Mouse (Mus musculus): Measurements from ENCODE around the gene Eif3k. TPM values are rescaled to one million over a fixed set of nuclear protein-coding genes. Genes with fewer than 3 reads are reported as not detected.

Gene Eif3k
- polyA plus RNA-seq, 1 experiment from 2014 or later: 306 TPM

DNA sequence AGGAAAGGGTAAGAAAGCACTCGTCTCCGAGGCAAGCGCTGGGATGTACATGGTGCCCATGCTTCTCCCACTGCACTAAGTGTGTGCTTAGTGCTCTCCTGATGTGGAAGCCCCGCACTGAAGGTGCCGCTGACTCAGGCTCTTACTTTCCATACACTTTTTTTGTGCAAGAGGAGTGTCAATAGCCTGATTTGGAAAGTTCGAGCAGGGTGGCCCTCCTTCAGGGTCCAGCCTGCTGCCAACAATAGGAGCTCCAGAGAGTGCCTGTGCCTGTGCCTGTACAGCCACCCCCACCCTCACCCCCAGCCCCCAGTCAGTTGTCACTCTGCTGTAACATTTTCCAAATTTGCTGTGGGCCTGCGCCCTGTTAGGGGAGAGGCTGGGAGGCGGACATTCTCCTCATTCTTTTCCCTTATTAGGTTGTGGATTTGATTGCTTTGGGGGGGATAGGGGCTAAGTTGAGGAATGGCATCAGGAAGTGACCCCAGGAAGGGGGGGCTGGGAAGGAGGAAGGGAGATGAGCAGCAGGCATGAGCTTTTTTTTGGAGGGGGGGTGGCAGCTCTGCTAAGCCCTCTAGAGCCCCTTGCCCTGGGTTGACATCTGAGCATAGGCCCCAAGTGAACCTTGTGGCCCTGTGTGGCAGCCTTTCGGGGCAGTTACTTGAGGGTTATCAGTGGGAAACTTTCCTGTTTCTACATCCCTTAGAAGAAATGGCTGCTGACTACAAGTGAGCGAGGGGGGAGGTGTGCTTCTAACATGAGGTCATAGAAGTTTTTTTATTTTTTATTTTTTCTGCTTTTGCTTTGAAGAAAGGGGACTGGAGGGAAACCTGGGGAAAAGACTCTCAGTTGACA is 36.0 kb downstream of the Eif3k start:
- H3K4me2 ChIP-seq: no peak overlapping the region
- ATAC-seq (ENCODE audit: low FRiP score): no peak
- WGBS: 44% methylated on average over 10 of the region's 10 CpGs
- 0 out of 2 replicates have a peak, but pooled peaks cover 2% of the 10 kb centered on the region for H3K36me3 ChIP-seq
- H3K4me1 ChIP-seq: peaks cover 31% of the 10 kb centered on the region
- no peak overlapping the region for H3K9ac ChIP-seq (replicated peaks)
- no peaks in the 10 kb centered on the region for H3K27me3 ChIP-seq (replicated peaks)
- no peaks in the 10 kb centered on the region for H3K9me3 ChIP-seq (replicated peaks)
- peak overlapping the region; percentile 58 for H3K27ac ChIP-seq (replicated peaks)
- H3K4me3 ChIP-seq (replicated peaks): no peak overlapping the region

DNA sequence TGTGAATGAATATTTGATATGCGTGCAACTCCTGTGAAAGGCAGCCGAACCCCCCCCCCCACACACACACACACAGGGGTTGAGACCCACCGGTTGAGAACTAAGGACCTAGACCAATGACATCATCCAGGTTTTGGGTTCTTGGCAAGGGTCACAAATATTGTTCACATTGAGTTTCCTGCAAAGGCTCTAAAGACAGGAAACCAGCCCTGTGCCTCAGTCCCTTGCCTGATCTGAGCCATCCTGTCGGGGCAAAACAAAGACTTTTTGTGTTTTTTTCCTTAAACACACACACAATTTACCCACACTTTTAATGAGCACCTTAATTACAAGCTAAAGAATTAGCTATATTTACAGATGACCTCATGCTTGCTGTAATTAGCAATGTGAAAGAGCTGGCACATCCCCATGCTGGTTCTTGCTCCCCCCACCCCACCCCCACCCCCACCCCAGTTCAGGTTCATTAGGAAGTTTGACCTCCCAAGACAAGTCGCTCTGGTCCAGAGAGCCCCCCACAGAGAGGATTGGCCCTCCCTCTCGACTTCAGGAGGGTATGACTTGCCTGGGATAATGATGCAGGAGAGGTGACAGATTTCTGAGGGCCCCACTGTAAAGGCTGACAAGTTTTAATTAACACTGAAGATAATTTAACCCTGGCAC is 36.8 kb downstream of the Eif3k start:
- no peak for ATAC-seq (ENCODE audit: low FRiP score)
- 43% methylated on average over 6 of the region's 6 CpGs for WGBS
- Histone ChIP-seq H3K9me3 (replicated peaks) (no peaks in the 10 kb centered on the region), H3K4me2 (no peak overlapping the region), H3K9ac (replicated peaks) (no peak overlapping the region), H3K27ac (replicated peaks) (peak overlapping the region; percentile 58), H3K36me3 (no peaks in the 10 kb centered on the region), H3K4me1 (peaks cover 31% of the 10 kb centered on the region), H3K27me3 (replicated peaks) (no peaks in the 10 kb centered on the region), H3K4me3 (replicated peaks) (no peak overlapping the region)

- no peaks in the 10 kb centered on the region for H3K27me3 ChIP-seq (replicated peaks)
- no peak overlapping the region for H3K9ac ChIP-seq (replicated peaks)
- H3K4me2 ChIP-seq: no peak overlapping the region
- H3K27ac ChIP-seq (replicated peaks): peak overlapping the region; percentile 67
- no peak for ATAC-seq (ENCODE audit: low FRiP score)
- 71% methylated on average over 5 of the region's 5 CpGs for WGBS
- no peaks in the 10 kb centered on the region for H3K9me3 ChIP-seq (replicated peaks)
- H3K36me3 ChIP-seq: no peaks in the 10 kb centered on the region
- peaks cover 35% of the 10 kb centered on the region for H3K4me1 ChIP-seq
- H3K4me3 ChIP-seq (replicated peaks): no peak overlapping the region
Measured at GRCm38 (mm10) chr7:28943451-28944180, 38.0 kb downstream of the Eif3k start.

DNA sequence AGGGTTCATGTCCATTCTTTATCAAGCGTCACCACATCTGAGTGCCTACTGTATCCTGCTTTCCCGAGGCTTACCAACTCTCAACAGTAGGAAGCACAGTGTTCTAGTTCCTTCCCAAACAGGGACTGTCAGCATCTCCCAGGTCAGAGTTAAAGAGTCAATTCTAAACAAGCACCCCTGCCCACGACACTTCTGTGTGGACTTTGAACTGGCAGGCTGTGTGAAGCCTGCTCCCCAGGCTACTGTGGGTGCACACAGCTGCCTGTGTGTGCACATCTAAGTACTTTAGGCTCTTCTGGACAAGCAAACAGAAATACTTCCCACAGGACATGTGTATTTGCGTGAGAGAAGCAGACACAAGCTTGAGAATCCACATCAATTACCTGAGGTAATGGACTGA is 40.1 kb downstream of the Eif3k start:
- WGBS: 84% methylated on average over 4 of the region's 4 CpGs
- peaks cover 41% of the 10 kb centered on the region for H3K4me1 ChIP-seq
- H3K27ac ChIP-seq (replicated peaks): peak overlapping the region; percentile 56; the same call in 1 of the 2 replicates
- H3K9ac ChIP-seq (replicated peaks): no peak overlapping the region
- no peak for ATAC-seq (ENCODE audit: low FRiP score)
- H3K4me2 ChIP-seq: no peak overlapping the region
- no peaks in the 10 kb centered on the region for H3K9me3 ChIP-seq (replicated peaks)
- H3K27me3 ChIP-seq (replicated peaks): no peaks in the 10 kb centered on the region
- H3K36me3 ChIP-seq: no peaks in the 10 kb centered on the region
- H3K4me3 ChIP-seq (replicated peaks): no peak overlapping the region

- no peak overlapping the region for H3K4me2 ChIP-seq
- H3K4me1 ChIP-seq: peaks cover 41% of the 10 kb centered on the region
- no peaks in the 10 kb centered on the region for H3K27me3 ChIP-seq (replicated peaks)
- WGBS: 84% methylated on average over 4 of the region's 4 CpGs
- no peak overlapping the region for H3K4me3 ChIP-seq (replicated peaks)
- no peak overlapping the region for H3K9ac ChIP-seq (replicated peaks)
- no peaks in the 10 kb centered on the region for H3K9me3 ChIP-seq (replicated peaks)
- peak overlapping the region; percentile 56; the same call in 1 of the 2 replicates for H3K27ac ChIP-seq (replicated peaks)
- H3K36me3 ChIP-seq: no peaks in the 10 kb centered on the region
- no peak for ATAC-seq (ENCODE audit: low FRiP score)
Measured at GRCm38 (mm10) chr7:28941129-28941528, 40.5 kb downstream of the Eif3k start.

GRCm38 (mm10) chr7:28939418-28940183 is 42.1 kb downstream of the Eif3k start:
- Histone ChIP-seq H3K27me3 (replicated peaks) (no peaks in the 10 kb centered on the region), H3K4me1 (peaks cover 30% of the 10 kb centered on the region), H3K27ac (replicated peaks) (peak overlapping the region; percentile 28; the same call in 1 of the 2 replicates), H3K4me3 (replicated peaks) (no peak overlapping the region), H3K36me3 (no peaks in the 10 kb centered on the region), H3K9me3 (replicated peaks) (no peaks in the 10 kb centered on the region), H3K9ac (replicated peaks) (no peak overlapping the region), H3K4me2 (no peak overlapping the region)
- 91% methylated on average over 7 of the region's 7 CpGs for WGBS
- ATAC-seq (ENCODE audit: low FRiP score): no peak

DNA sequence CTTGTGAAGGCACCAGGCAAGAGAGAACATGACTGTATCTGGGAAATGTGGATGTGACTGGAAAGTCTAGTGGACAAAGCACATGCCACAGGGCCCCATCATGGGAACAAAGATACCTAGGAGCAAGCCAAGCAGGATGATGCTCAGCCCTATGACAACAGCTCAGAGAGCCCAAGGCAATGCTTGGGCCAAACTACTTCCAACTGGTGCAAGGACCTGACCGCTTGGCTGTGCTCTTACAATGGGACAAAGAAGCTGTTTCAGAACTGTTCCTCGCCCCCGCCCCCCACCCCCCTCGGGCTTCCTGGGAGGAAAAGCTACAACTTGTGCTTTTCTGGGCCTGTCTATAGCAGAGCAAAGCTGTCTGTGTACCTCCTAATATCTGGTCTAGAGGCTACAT is 43.0 kb downstream of the Eif3k start:
- no peaks in the 10 kb centered on the region for H3K9me3 ChIP-seq (replicated peaks)
- no peak for ATAC-seq (ENCODE audit: low FRiP score)
- no peak overlapping the region for H3K4me2 ChIP-seq
- H3K36me3 ChIP-seq: no peaks in the 10 kb centered on the region
- H3K4me3 ChIP-seq (replicated peaks): no peak overlapping the region
- H3K9ac ChIP-seq (replicated peaks): no peak overlapping the region
- no peaks in the 10 kb centered on the region for H3K27me3 ChIP-seq (replicated peaks)
- H3K4me1 ChIP-seq: peaks cover 27% of the 10 kb centered on the region
- WGBS: 64% methylated on average over 4 of the region's 4 CpGs
- H3K27ac ChIP-seq (replicated peaks): peak overlapping the region; percentile 48; the same call in 1 of the 2 replicates

- 54% methylated on average over 4 of the region's 4 CpGs for WGBS
- H3K4me1 ChIP-seq: peaks cover 27% of the 10 kb centered on the region
- H3K9me3 ChIP-seq (replicated peaks): no peaks in the 10 kb centered on the region
- H3K27me3 ChIP-seq (replicated peaks): no peaks in the 10 kb centered on the region
- peak overlapping the region; percentile 43; the same call in 1 of the 2 replicates for H3K27ac ChIP-seq (replicated peaks)
- no peak overlapping the region for H3K9ac ChIP-seq (replicated peaks)
- H3K4me3 ChIP-seq (replicated peaks): no peak overlapping the region
- no peak overlapping the region for H3K4me2 ChIP-seq
- ATAC-seq (ENCODE audit: low FRiP score): no peak
- no peaks in the 10 kb centered on the region for H3K36me3 ChIP-seq
Measured at GRCm38 (mm10) chr7:28936787-28937186, 44.9 kb downstream of the Eif3k start.

DNA sequence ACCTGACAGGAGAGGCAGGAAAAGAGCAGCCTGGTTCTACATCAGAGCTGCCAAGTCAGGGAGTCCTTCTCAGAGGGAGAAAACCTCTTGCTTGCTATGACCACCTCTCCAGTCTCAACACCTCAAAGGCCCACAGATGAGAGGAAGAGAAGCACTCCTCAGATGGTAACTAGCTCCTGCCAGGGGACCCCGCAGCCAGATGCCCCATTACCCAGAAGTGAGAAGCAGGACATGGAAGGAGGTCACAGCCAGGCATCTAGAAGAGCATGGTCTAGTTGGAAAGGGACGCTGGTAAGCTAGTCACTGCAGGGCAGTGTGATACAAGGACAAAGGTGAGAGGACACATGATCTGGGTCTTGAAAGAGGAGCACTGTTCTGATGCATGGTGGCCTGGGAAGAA is 47.8 kb downstream of the Eif3k start:
- H3K27ac ChIP-seq (replicated peaks): no peak overlapping the region
- WGBS: 98% methylated on average over 2 of the region's 2 CpGs
- no peak overlapping the region for H3K9ac ChIP-seq (replicated peaks)
- H3K9me3 ChIP-seq (replicated peaks): no peaks in the 10 kb centered on the region
- no peaks in the 10 kb centered on the region for H3K36me3 ChIP-seq
- no peak overlapping the region for H3K4me2 ChIP-seq
- H3K27me3 ChIP-seq (replicated peaks): no peaks in the 10 kb centered on the region
- no peak overlapping the region for H3K4me3 ChIP-seq (replicated peaks)
- H3K4me1 ChIP-seq: peaks cover 35% of the 10 kb centered on the region
- ATAC-seq (ENCODE audit: low FRiP score): no peak

DNA sequence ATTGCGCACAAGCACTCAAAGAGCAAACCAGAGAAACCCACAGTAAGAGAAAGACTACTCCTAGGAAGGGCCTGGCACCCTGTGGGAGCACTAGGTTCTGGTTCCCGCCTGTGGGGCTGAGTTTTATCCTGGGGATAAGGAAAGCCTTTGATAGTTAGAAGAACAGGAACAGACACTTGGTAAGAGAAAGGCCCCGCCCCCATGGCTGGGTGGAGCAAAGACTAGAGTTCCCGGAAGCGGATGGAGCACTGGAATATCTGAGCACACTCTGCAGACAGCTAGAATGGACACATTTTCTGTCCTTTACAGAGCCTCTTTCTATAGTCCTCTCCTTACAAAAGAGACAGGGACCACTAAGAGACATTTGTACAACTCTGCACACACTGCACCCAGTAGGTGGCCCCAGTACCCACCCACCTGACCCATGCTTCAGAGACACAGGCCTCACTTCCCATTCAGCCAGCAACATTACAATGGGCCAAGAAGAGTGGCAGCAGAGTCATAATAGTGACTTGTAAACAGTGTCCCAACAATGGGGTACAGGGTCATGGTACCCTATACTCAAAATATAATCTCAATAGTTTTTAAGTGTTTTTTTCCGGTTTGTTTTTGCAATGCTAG is 49.1 kb downstream of the Eif3k start:
- no peak overlapping the region for H3K27ac ChIP-seq (replicated peaks)
- no peak overlapping the region for H3K4me3 ChIP-seq (replicated peaks)
- ATAC-seq (ENCODE audit: low FRiP score): no peak
- 83% methylated on average over 6 of the region's 6 CpGs for WGBS
- no peak overlapping the region for H3K4me2 ChIP-seq
- H3K27me3 ChIP-seq (replicated peaks): no peaks in the 10 kb centered on the region
- H3K36me3 ChIP-seq: no peaks in the 10 kb centered on the region
- H3K9me3 ChIP-seq (replicated peaks): no peaks in the 10 kb centered on the region
- peaks cover 32% of the 10 kb centered on the region for H3K4me1 ChIP-seq
- H3K9ac ChIP-seq (replicated peaks): no peak overlapping the region

DNA sequence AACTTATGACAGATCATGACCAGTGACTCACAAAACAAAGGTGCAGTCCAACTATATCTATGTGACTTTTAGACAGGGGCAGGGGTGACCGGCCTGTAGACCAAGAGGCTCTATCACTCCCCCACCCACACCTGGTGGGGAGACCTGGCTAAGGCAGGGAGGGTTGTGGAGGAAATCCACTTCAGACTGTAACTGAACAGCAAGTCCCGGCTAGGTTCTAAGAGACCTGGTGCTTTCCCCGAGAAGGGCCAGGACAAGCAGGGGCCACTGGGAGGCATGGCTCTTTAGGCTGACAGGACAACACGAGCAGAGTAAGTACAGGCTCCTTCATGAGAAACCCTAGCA is 50.0 kb downstream of the Eif3k start:
- Histone ChIP-seq H3K9ac (replicated peaks) (no peak overlapping the region), H3K27me3 (replicated peaks) (no peaks in the 10 kb centered on the region), H3K27ac (replicated peaks) (no peak overlapping the region), H3K9me3 (replicated peaks) (no peaks in the 10 kb centered on the region), H3K4me3 (replicated peaks) (no peak overlapping the region), H3K36me3 (no peaks in the 10 kb centered on the region), H3K4me2 (no peak overlapping the region), H3K4me1 (peaks cover 24% of the 10 kb centered on the region)
- no peak for ATAC-seq (ENCODE audit: low FRiP score)
- WGBS: 89% methylated on average over 4 of the region's 4 CpGs

All from neural tube, embryonic 15.5 days (tissue).